Mouse (Mus musculus) liver, adult 2 months (tissue): ENCODE measurements around the gene Gm10392. TPM values are rescaled to one million over a fixed set of nuclear protein-coding genes. Genes with fewer than 3 reads are reported as not detected.
A peak's percentile ranks its signal among the peaks of the same experiment; 100 is the strongest.

Experiments used
- DNase-seq: peaks from one replicate; pipeline ENCODE4 v3.0.0-alpha.2; 2011; ENCODE audit warnings: low read depth, low spot score; ENCODE audit errors: extremely low read depth
- H3K27ac ChIP-seq: fragments of 200-500 bp; replicated peaks from 2 replicates; pipeline ENCODE4 v1.5.1; 2012; ENCODE audit warnings: low read depth, mild to moderate bottlenecking, control low read depth, inconsistent platforms, low read length; ENCODE audit not compliant: insufficient read depth
- H3K27me3 ChIP-seq: fragments of 200-500 bp; 2 replicates; pipeline ENCODE4 v1.6.1; 2012; ENCODE audit warnings: mild to moderate bottlenecking, moderate library complexity, low read length, inconsistent platforms; ENCODE audit not compliant: control insufficient read depth, insufficient read depth
- H3K36me3 ChIP-seq: fragments of 200-500 bp; 2 replicates; pipeline ENCODE4 v1.6.1; 2012; ENCODE audit warnings: low read length, inconsistent platforms; ENCODE audit not compliant: control insufficient read depth, insufficient read depth
- H3K4me1 ChIP-seq: fragments of 200-500 bp; 2 replicates; pipeline ENCODE4 v1.6.1; 2011; ENCODE audit warnings: low read length; ENCODE audit not compliant: control insufficient read depth, insufficient read depth
- H3K4me3 ChIP-seq: fragments of 200-500 bp; 2 replicates; pipeline ENCODE4 v1.5.1; 2011; ENCODE audit warnings: low read depth, mild to moderate bottlenecking, control low read depth, low read length, moderate library complexity; ENCODE audit not compliant: insufficient read depth
- H3K79me2 ChIP-seq: fragments of 200-500 bp; 2 replicates; pipeline ENCODE4 v1.6.1; 2012; ENCODE audit warnings: inconsistent platforms, mild to moderate bottlenecking, low read length, moderate library complexity; ENCODE audit not compliant: control insufficient read depth, insufficient read depth
- H3K9ac ChIP-seq: fragments of 200-500 bp; 2 replicates; pipeline ENCODE4 v1.6.1; 2012; ENCODE audit warnings: low read depth, mild to moderate bottlenecking, control low read depth, inconsistent platforms, low read length
- CTCF ChIP-seq: fragments of 200-500 bp; IDR thresholded peaks from 2 replicates; pipeline ENCODE4 v1.5.1; 2011; ENCODE audit warnings: low read depth, low read length, control low read depth
- POLR2A ChIP-seq: fragments of 200-500 bp; IDR thresholded peaks from 2 replicates; pipeline ENCODE4 v1.6.1; 2011; ENCODE audit warnings: low read length, control low read depth; ENCODE audit not compliant: insufficient read depth; ENCODE audit errors: extremely low read depth
- WGBS: fragments of 180-500 bp; shearing (Covaris S2); methylation state at CpG from one replicate; pipeline ENCODE4 v1.1.7; 2018; 5-methylcytosine and 5-hydroxymethylcytosine counted together
- polyA plus RNA-seq: library from polyadenylated mRNA; depleted of rRNA; stranded (reverse); fragments of >200 nt; gene quantifications from 2 replicates; pipeline ENCODE4 v1.2.3, GENCODE M21; 2012
- total RNA-seq: library from RNA; depleted of rRNA; stranded (reverse); fragments of >200 nt; gene quantifications from 2 replicates; pipeline ENCODE4 v1.2.3, GENCODE M21; 2014

The Gm10392 gene
- total and polyA plus RNA-seq, 2 experiments = not detected

- TF ChIP-seq POLR2A = no peak
- peak; percentile 91 for TF ChIP-seq CTCF
- 22% methylated on average over 5 of the region's 5 CpGs for WGBS
- DNase-seq = peak; percentile 63
- H3K27me3 ChIP-seq = no peaks in the 10 kb centered on the region
- H3K4me1 ChIP-seq = no peaks in the 10 kb centered on the region
- H3K27ac ChIP-seq = no peak overlapping the region
- peaks cover 7% of the 10 kb centered on the region; the same call in 1 of the 2 replicates for H3K79me2 ChIP-seq
- H3K36me3 ChIP-seq = no peaks in the 10 kb centered on the region
- no peak overlapping the region for H3K4me3 ChIP-seq
- H3K9ac ChIP-seq = no peak overlapping the region
Measured at GRCm38 (mm10) chr11:77501392-77501791, 17.6 kb downstream of the Gm10392 start.

GRCm38 (mm10) chr11:77500361-77501325 is 18.4 kb downstream of the Gm10392 start:
- TF ChIP-seq POLR2A (no peak), CTCF (no peak)
- Histone ChIP-seq H3K27ac (no peak overlapping the region), H3K36me3 (no peaks in the 10 kb centered on the region), H3K27me3 (no peaks in the 10 kb centered on the region), H3K4me1 (peaks cover 1% of the 10 kb centered on the region; the same call in 1 of the 2 replicates), H3K79me2 (peaks cover 9% of the 10 kb centered on the region; the same call in 1 of the 2 replicates), H3K9ac (no peak overlapping the region), H3K4me3 (no peak overlapping the region)
- no peak for DNase-seq
- WGBS = 87% methylated on average over 17 of the region's 17 CpGs

GRCm38 (mm10) chr11:77499354-77499753 is 19.6 kb downstream of the Gm10392 start:
- Histone ChIP-seq H3K27ac (no peak overlapping the region), H3K4me1 (peaks cover 5% of the 10 kb centered on the region), H3K27me3 (no peaks in the 10 kb centered on the region), H3K79me2 (peaks cover 11% of the 10 kb centered on the region; the same call in 1 of the 2 replicates), H3K36me3 (no peaks in the 10 kb centered on the region), H3K9ac (no peak overlapping the region), H3K4me3 (no peak overlapping the region)
- no peak for DNase-seq
- TF ChIP-seq CTCF (no peak), POLR2A (no peak)
- WGBS = 89% methylated on average over 7 of the region's 7 CpGs

GRCm38 (mm10) chr11:77498261-77499139 is 20.5 kb downstream of the Gm10392 start:
- no peak for DNase-seq
- Histone ChIP-seq H3K9ac (no peak overlapping the region), H3K79me2 (peaks cover 11% of the 10 kb centered on the region), H3K36me3 (no peaks in the 10 kb centered on the region), H3K27ac (0 out of 2 replicates have a peak overlapping the region, but pooled peaks have one; percentile 23), H3K27me3 (no peaks in the 10 kb centered on the region), H3K4me1 (peaks cover 7% of the 10 kb centered on the region), H3K4me3 (no peak overlapping the region)
- TF ChIP-seq POLR2A = no peak
- no peak for TF ChIP-seq CTCF
- 82% methylated on average over 12 of the region's 12 CpGs for WGBS

GRCm38 (mm10) chr11:77497851-77498250 is 21.1 kb downstream of the Gm10392 start:
- Histone ChIP-seq H3K9ac (no peak overlapping the region), H3K79me2 (peaks cover 11% of the 10 kb centered on the region), H3K27ac (peak overlapping the region; percentile 23; the same call in 1 of the 2 replicates), H3K36me3 (no peaks in the 10 kb centered on the region), H3K4me3 (no peak overlapping the region), H3K27me3 (no peaks in the 10 kb centered on the region), H3K4me1 (peaks cover 7% of the 10 kb centered on the region)
- TF ChIP-seq CTCF (no peak), POLR2A (no peak)
- DNase-seq = no peak
- WGBS = 76% methylated on average over 4 of the region's 4 CpGs
